Mouse (Mus musculus): Measurements from ENCODE around the gene Shank2. TPM values are rescaled to one million over a fixed set of nuclear protein-coding genes. Genes with fewer than 3 reads are reported as not detected.

The Shank2 gene
- polyA plus RNA-seq, 2 experiments = 0.59 to 0.89 TPM

- no peak overlapping the region for H3K4me2 ChIP-seq (replicated peaks; ENCODE audit: low read depth, low read length, severe bottlenecking)
- no peak overlapping the region for H3K9ac ChIP-seq (ENCODE audit: low read depth, low read length, severe bottlenecking)
- ATAC-seq (ENCODE audit: low FRiP score, low read depth) (no peak), DNase-seq (ENCODE audit: low spot score) (no peak)
- H3K4me1 ChIP-seq (ENCODE audit: control insufficient read depth, insufficient read depth, low read length) = no peaks in the 10 kb centered on the region
- 91% methylated on average over 11 of the region's 11 CpGs for WGBS
- H3K27ac ChIP-seq (replicated peaks; ENCODE audit: low read depth, low read length) = no peak overlapping the region
- H3K36me3 ChIP-seq (ENCODE audit: control insufficient read depth, insufficient read depth, low read length) = no peaks in the 10 kb centered on the region
- TF ChIP-seq POLR2A (IDR thresholded peaks at IDR 0.05; ENCODE audit: borderline replicate concordance, extremely low read depth, insufficient read depth, insufficient read length) = no peak
- H3K27me3 ChIP-seq (ENCODE audit: control insufficient read depth, insufficient read depth, low read length) = no peaks in the 10 kb centered on the region
- H3K4me3 ChIP-seq (replicated peaks; ENCODE audit: low read length) = no peak overlapping the region
- no peaks in the 10 kb centered on the region for H3K9me3 ChIP-seq (ENCODE audit: control insufficient read depth, low read length)
Observed at GRCm38 (mm10) chr7:144134699-144135098, 133.0 kb downstream of the Shank2 start.

GRCm38 (mm10) chr7:144137827-144138226, 136.1 kb downstream of the Shank2 start:
- DNase-seq (ENCODE audit: low spot score) (no peak), ATAC-seq (ENCODE audit: low FRiP score, low read depth) (no peak)
- Histone ChIP-seq H3K4me2 (replicated peaks; ENCODE audit: low read depth, low read length, severe bottlenecking) (no peak overlapping the region), H3K4me3 (replicated peaks; ENCODE audit: low read length) (no peak overlapping the region), H3K9me3 (ENCODE audit: control insufficient read depth, low read length) (no peaks in the 10 kb centered on the region), H3K9ac (ENCODE audit: low read depth, low read length, severe bottlenecking) (no peak overlapping the region), H3K27ac (replicated peaks; ENCODE audit: low read depth, low read length) (no peak overlapping the region), H3K27me3 (ENCODE audit: control insufficient read depth, insufficient read depth, low read length) (no peaks in the 10 kb centered on the region), H3K36me3 (ENCODE audit: control insufficient read depth, insufficient read depth, low read length) (no peaks in the 10 kb centered on the region), H3K4me1 (ENCODE audit: control insufficient read depth, insufficient read depth, low read length) (no peaks in the 10 kb centered on the region)
- WGBS = 73% methylated on average over 2 of the region's 2 CpGs
- no peak for TF ChIP-seq POLR2A (IDR thresholded peaks at IDR 0.05; ENCODE audit: borderline replicate concordance, extremely low read depth, insufficient read depth, insufficient read length)

- DNase-seq (ENCODE audit: low spot score) = no peak
- H3K9me3 ChIP-seq (ENCODE audit: control insufficient read depth, low read length) = no peaks in the 10 kb centered on the region
- H3K9ac ChIP-seq (ENCODE audit: low read depth, low read length, severe bottlenecking) = no peak overlapping the region
- 58% methylated on average over 2 of the region's 2 CpGs for WGBS
- TF ChIP-seq POLR2A (IDR thresholded peaks at IDR 0.05; ENCODE audit: borderline replicate concordance, extremely low read depth, insufficient read depth, insufficient read length) = no peak
- H3K27me3 ChIP-seq (ENCODE audit: control insufficient read depth, insufficient read depth, low read length) = no peaks in the 10 kb centered on the region
- no peaks in the 10 kb centered on the region for H3K4me1 ChIP-seq (ENCODE audit: control insufficient read depth, insufficient read depth, low read length)
- H3K4me2 ChIP-seq (replicated peaks; ENCODE audit: low read depth, low read length, severe bottlenecking) = no peak overlapping the region
- no peak overlapping the region for H3K4me3 ChIP-seq (replicated peaks; ENCODE audit: low read length)
- H3K36me3 ChIP-seq (ENCODE audit: control insufficient read depth, insufficient read depth, low read length) = no peaks in the 10 kb centered on the region
- no peak overlapping the region for H3K27ac ChIP-seq (replicated peaks; ENCODE audit: low read depth, low read length)
- ATAC-seq (ENCODE audit: low FRiP score, low read depth) = no peak
Observed at GRCm38 (mm10) chr7:144138476-144138875, 136.7 kb downstream of the Shank2 start.

- no peak overlapping the region for H3K27ac ChIP-seq (replicated peaks; ENCODE audit: low read depth, low read length)
- no peak overlapping the region for H3K4me2 ChIP-seq (replicated peaks; ENCODE audit: low read depth, low read length, severe bottlenecking)
- DNase-seq (ENCODE audit: low spot score) (no peak), ATAC-seq (ENCODE audit: low FRiP score, low read depth) (no peak)
- 78% methylated on average over 2 of the region's 2 CpGs for WGBS
- no peaks in the 10 kb centered on the region for H3K4me1 ChIP-seq (ENCODE audit: control insufficient read depth, insufficient read depth, low read length)
- no peaks in the 10 kb centered on the region for H3K27me3 ChIP-seq (ENCODE audit: control insufficient read depth, insufficient read depth, low read length)
- TF ChIP-seq POLR2A (IDR thresholded peaks at IDR 0.05; ENCODE audit: borderline replicate concordance, extremely low read depth, insufficient read depth, insufficient read length) = no peak
- no peak overlapping the region for H3K4me3 ChIP-seq (replicated peaks; ENCODE audit: low read length)
- no peak overlapping the region for H3K9ac ChIP-seq (ENCODE audit: low read depth, low read length, severe bottlenecking)
- H3K9me3 ChIP-seq (ENCODE audit: control insufficient read depth, low read length) = no peaks in the 10 kb centered on the region
- no peaks in the 10 kb centered on the region for H3K36me3 ChIP-seq (ENCODE audit: control insufficient read depth, insufficient read depth, low read length)
Observed at GRCm38 (mm10) chr7:144139691-144140090, 138.0 kb downstream of the Shank2 start.

GRCm38 (mm10) chr7:144140470-144140869, 138.7 kb downstream of the Shank2 start:
- H3K27ac ChIP-seq (replicated peaks; ENCODE audit: low read depth, low read length) = no peak overlapping the region
- no peaks in the 10 kb centered on the region for H3K4me1 ChIP-seq (ENCODE audit: control insufficient read depth, insufficient read depth, low read length)
- H3K4me3 ChIP-seq (replicated peaks; ENCODE audit: low read length) = no peak overlapping the region
- TF ChIP-seq POLR2A (IDR thresholded peaks at IDR 0.05; ENCODE audit: borderline replicate concordance, extremely low read depth, insufficient read depth, insufficient read length) = no peak
- no peaks in the 10 kb centered on the region for H3K27me3 ChIP-seq (ENCODE audit: control insufficient read depth, insufficient read depth, low read length)
- DNase-seq (ENCODE audit: low spot score) (no peak), ATAC-seq (ENCODE audit: low FRiP score, low read depth) (no peak)
- no peaks in the 10 kb centered on the region for H3K36me3 ChIP-seq (ENCODE audit: control insufficient read depth, insufficient read depth, low read length)
- H3K9ac ChIP-seq (ENCODE audit: low read depth, low read length, severe bottlenecking) = no peak overlapping the region
- WGBS = 66% methylated on average over 3 of the region's 3 CpGs
- no peak overlapping the region for H3K4me2 ChIP-seq (replicated peaks; ENCODE audit: low read depth, low read length, severe bottlenecking)
- H3K9me3 ChIP-seq (ENCODE audit: control insufficient read depth, low read length) = no peaks in the 10 kb centered on the region

- WGBS = 65% methylated on average over 4 of the region's 4 CpGs
- DNase-seq (ENCODE audit: low spot score) = no peak
- no peak for ATAC-seq (ENCODE audit: low FRiP score, low read depth)
- H3K4me1 ChIP-seq (ENCODE audit: control insufficient read depth, insufficient read depth, low read length) = no peaks in the 10 kb centered on the region
- no peak overlapping the region for H3K4me2 ChIP-seq (replicated peaks; ENCODE audit: low read depth, low read length, severe bottlenecking)
- H3K27ac ChIP-seq (replicated peaks; ENCODE audit: low read depth, low read length) = no peak overlapping the region
- H3K4me3 ChIP-seq (replicated peaks; ENCODE audit: low read length) = no peak overlapping the region
- H3K9ac ChIP-seq (ENCODE audit: low read depth, low read length, severe bottlenecking) = no peak overlapping the region
- H3K9me3 ChIP-seq (ENCODE audit: control insufficient read depth, low read length) = no peaks in the 10 kb centered on the region
- no peaks in the 10 kb centered on the region for H3K27me3 ChIP-seq (ENCODE audit: control insufficient read depth, insufficient read depth, low read length)
- TF ChIP-seq POLR2A (IDR thresholded peaks at IDR 0.05; ENCODE audit: borderline replicate concordance, extremely low read depth, insufficient read depth, insufficient read length) = no peak
- no peaks in the 10 kb centered on the region for H3K36me3 ChIP-seq (ENCODE audit: control insufficient read depth, insufficient read depth, low read length)
Observed at GRCm38 (mm10) chr7:144142036-144142435, 140.3 kb downstream of the Shank2 start.

Data from limb, embryonic 14.5 days (tissue).